Mouse (Mus musculus): Measurements from ENCODE around the gene Lztr1.
"Not testable (repeated sequence)": the region's sequence is repeated elsewhere in the genome, so short reads cannot be mapped to it uniquely, and the experiment has no call there.

The Lztr1 gene

DNA sequence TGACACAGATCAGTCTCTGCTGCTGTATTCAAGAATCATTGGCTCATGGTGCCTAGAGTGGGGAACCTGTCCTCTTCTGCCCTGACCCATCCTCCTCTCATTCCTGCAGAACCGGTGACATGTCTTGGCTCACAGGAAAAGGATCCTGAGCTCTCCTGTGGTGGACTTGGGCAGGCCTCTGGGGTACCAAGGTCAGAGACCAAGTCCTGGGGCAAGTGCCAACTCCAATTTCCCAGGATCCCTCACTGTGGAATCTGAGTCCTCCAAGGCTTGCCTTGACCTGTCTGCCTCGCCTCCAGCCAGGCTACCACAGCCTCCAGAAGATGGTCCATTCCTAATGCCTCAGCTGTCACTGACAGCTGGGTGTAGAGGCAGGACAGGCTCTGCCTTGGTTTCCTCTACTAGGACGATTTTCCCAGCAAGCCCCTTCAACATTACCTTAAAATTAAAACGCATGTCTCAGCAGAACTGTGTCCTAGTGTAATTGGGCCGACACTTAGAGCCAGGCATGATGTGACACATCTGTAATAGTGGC lies 1.4 kb upstream of the Lztr1 start:
- no peak for DNase-seq (ENCODE audit: inconsistent ontology term)

DNA sequence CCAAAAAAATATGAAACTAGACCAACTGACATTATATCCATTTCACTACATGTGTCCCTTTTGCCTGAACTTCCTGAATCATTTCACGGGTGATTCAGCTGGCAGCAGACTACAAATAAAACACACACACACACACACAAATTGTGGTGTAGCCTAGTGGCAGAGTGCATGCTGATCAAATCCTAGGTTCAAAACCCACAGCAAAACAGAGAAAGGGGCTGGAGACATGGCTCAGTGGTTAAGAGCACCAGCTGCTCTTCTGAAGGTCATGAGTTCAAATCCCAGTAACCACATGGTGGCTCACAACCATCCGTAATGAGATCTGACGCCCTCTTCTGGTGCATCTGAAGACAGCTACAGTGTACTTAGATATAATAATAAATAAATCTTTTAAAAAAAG lies 457 bp upstream of the Lztr1 start:
- not testable (repeated sequence) for DNase-seq (ENCODE audit: inconsistent ontology term)

DNA sequence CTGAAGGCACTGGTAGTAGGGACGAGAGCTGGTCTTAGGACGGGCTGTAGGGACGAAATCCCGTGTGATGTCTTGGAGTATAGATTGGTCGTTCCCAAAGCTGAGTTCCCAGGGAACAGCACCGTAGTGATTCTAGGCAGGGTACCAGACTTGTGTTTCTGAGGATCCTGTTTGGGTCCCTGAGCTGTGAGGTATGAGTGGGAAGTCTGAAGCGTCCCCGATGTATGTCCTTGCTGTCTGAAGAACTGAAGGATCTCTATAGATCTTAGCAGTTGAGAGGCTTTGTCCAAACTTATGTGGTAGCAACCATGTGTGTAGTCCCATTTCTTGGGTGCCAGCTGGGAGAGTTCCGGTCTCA lies 731 bp downstream of the Lztr1 start:
- no peak for DNase-seq (ENCODE audit: inconsistent ontology term)

DNA sequence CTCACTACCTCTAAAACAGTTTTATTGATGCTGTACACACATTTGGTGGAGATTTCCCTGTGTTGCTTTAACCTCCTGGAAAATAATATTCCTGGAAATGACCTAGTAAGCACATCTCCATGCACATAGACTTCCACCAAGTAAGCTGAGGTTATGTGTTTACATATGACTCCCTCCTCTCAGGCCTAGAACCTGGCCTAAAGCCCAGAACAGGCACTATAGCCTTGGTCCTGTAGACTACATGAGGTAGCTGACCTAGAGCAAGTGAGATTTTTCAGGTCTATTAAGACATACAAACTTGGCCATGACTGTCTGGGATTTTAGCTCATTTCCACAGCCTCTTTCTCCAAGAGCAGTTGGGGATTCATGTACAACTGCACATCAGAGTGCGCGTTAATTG lies 1.7 kb downstream of the Lztr1 start:
- DNase-seq (ENCODE audit: inconsistent ontology term): no peak

DNA sequence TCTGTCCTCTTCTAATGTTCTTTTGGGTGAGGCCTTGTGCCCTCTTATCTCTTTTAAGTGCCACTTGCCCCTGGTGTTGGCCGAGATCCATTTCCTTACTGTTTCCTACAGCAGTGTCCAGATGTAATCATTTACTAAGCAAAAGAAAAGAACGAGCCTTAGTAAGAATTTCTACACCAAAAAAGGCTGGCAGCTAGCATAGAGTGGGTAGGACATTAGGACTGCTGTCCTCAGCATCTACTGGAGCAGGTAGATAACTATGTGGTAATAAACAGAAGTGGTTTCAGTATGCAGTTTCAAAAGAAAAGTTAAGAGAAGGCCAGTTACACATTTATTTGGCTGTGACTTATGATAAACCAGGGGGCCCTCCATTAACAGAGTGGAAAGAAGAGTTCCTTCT lies 2.2 kb downstream of the Lztr1 start:
- DNase-seq (ENCODE audit: inconsistent ontology term): no peak

DNA sequence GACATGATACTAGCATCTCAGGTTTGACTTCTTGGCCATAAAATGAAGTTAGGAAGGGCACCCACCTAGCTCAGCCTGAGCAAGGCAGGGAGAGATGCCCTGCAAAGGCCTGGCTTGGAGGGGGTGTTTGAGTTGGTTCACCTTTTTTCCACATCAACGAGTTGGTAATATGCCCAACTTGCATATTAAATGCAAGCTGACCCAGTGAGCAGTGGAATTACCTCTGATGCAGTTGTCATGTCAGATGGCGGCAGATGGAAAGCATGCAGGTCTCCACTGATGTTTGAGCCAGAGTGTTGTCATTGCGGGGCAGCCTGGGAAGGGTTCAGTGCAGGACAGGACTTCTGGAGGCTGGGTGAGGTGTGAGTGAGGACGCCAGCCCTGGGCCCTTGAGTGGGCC lies 2.9 kb downstream of the Lztr1 start:
- DNase-seq (ENCODE audit: inconsistent ontology term): no peak

DNA sequence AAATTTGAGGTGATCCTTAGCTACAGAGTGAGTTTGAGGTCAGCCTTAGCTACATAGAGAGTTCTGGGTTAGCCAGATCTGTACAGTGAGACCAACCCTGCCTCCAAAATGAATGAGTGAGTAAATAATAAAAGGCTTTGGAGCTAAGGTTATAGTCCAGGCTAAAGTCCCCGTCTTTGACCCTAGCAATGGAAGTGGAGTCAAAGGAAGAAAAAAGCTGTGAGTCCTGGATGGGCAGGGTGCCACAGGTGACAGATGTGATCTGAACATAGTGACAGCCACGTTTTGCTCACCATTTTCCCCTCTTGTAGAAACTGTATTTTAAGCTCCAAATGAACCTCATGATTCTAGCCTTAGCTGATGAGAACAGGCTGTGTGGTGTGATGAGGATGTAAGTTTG lies 10.4 kb downstream of the Lztr1 start:
- DNase-seq (ENCODE audit: inconsistent ontology term): no peak

DNA sequence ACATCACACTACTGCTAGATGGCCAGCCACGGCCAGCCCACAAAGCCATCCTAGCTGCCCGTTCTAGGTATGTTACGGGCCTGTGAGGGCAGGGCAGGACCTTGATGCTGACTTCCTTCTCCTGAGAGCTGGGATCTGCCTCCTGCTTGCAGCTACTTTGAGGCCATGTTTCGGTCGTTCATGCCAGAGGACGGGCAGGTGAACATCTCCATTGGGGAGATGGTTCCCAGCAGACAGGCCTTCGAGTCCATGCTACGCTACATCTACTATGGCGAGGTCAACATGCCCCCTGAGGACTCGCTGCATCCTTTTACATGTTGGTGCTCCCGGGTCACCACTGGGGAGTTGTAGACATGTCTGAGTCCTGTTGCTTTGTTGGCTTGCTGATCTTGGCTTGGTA lies 15.7 kb downstream of the Lztr1 start:
- no peak for DNase-seq (ENCODE audit: inconsistent ontology term)

DNA sequence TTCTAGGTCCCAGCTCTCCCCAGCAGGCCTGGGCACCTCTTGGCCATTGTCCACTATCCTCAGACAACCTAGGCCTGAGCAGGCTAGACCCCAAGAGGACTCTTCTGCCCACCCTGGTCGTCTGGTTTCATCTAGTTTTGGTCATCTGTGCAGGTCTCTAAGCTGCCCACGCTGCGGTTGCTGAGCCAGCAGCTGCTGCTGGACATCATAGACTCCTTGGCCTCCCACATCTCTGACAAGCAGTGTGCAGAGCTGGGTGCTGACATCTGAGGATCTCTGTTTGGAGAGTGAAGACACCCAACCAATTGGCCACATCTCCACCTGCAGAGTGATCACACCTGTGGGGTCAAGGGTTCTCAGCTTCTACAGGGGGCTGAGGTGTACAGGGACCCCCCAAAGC lies 17.0 kb downstream of the Lztr1 start:
- no peak for DNase-seq (ENCODE audit: inconsistent ontology term)

DNA sequence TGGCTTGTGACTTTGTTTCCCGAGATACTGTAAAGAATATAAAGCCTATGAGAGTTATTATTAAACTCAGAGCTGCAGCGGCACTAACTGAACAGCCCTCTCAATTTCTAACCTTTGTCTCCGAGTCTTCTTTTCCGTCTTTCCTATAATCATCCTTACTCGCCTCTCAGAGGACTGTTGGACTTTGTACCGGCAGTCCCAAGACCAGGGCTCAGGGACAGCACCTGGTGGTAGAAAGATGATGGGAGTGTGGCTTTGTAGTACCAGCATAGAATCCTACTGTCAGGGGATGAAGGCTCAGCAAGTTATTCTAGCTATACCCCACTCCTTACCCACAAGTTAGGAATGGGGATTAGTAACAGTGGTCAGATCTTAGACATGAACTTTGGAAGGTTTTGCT lies 17.7 kb downstream of the Lztr1 start:
- DNase-seq (ENCODE audit: inconsistent ontology term): no peak

DNA sequence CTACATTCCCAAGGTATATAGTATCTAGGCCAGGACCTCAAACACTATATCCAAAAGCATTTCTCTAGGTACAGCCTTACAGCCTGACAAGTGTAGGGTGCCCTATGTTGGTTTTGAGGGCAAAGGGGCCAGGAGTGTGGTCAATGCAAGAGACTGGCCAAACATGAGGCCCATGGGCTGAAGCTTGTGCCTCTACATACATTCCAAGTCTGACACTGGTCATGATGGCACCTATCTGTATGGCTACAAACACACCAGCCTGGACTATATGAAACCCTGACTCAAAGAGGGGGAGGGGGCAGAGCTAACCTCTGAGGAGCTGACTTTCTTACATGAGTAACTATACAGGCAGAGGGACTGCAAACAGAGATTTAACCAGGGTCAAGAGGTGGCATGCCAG lies 19.1 kb downstream of the Lztr1 start:
- DNase-seq (ENCODE audit: inconsistent ontology term): no peak

DNA sequence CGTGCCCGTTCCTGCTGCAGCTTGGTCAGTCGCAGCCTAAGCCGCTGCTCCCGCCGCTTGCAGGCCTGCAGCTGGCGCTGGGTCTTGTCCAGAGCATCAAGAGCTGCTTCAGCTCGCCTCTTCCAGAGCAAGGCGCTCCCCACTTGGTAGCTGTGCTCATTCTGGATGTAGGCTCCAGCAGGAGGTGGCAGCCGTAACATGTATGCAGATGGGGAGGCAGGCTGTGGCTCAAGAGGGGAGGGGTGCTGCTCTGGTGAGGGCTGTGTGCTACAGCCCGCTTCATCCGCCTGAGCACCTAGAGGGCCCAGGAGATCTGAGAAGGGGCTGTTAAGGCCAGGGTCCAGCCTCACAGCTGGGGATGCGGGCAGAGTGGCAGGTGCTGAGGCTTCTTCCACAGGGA lies 19.8 kb downstream of the Lztr1 start:
- DNase-seq (ENCODE audit: inconsistent ontology term): no peak

DNA sequence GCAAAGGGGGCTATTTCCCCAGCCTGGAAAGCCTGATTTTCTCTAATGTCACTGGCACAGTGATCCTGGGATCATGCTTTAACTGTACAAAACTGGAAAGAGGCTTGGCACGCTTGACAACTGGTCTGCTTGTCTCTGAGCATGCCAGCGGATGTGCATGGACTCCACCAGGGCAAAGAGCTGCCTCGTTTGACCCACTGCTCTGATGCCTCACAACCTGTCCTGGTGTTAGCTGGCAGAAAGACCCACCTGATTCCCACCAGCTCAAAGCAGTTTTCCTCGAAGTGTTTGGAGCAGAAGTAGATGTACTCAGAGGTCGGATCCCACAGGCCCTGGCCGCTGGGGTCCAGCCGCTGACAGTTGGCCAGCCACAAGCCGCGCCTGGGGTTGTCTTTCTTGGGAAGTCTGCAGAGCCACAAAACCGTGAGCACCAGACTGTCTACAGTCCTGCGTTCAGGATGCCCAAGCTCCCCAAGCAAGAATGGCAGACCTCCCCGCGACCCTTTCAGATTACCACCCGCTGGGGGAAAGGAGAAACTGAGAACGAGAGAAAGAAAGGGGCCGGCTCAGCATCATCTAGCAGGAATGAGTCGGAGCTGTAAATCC lies 21.6 kb downstream of the Lztr1 start:
- no peak for DNase-seq (ENCODE audit: inconsistent ontology term)

DNA sequence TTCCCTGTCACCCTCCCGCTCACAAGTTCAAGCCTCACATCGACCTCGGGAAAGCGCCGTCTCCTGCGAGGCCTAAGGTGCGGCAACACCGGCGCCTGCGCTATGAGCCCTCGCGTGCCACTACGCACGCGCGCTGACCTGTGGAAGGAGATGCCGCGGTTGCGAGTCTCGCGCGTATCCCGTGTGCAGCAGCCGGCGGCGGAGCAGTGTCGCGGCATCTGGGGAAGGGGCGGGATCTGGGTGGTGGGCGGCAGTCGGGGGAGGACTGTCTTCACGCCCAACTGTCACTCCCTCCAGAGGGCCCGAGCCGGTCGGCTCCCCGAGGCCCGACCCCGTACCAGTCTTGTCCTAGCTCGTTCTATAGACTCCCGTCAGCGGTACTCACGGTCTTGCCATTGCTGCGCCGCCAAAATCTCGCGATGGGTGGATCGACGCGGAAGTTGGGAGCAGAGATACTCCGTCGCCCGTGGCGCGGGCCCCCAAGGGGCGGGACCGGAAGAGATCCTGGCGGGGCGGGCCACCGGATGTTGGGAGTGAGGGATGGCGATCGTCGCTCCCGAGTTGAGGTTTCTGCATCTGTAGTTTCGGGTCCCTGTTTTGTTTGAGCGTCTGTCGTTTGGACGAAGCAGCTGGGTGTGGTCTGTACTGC lies 22.3 kb downstream of the Lztr1 start, which contains the start of gene Thap7:
Gene Thap7, minus strand, starts transcription at position 497 of the 649 bp plus-strand sequence.
- DNase-seq (ENCODE audit: inconsistent ontology term): peak; percentile 98

DNA sequence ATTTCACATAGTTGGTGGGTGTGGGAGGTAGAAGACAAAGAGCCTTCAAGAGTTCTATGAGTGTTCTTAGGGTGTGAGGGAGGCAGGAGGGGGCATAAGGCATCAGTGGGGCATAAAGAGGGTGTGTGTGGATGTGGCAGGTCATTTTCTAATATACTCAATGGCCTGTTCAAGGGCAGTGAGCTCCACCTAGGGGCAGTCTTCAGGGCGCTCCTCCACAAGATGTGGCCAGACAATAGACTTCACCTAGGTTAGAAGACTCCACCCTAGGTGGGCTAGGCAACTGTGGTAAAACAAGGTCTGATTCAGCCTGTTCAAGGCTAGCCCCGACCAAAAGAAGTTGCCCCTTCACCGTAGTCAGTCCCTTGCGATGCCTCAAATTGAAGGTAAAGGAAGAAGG lies 23.8 kb downstream of the Lztr1 start:
- DNase-seq (ENCODE audit: inconsistent ontology term): no peak

DNA sequence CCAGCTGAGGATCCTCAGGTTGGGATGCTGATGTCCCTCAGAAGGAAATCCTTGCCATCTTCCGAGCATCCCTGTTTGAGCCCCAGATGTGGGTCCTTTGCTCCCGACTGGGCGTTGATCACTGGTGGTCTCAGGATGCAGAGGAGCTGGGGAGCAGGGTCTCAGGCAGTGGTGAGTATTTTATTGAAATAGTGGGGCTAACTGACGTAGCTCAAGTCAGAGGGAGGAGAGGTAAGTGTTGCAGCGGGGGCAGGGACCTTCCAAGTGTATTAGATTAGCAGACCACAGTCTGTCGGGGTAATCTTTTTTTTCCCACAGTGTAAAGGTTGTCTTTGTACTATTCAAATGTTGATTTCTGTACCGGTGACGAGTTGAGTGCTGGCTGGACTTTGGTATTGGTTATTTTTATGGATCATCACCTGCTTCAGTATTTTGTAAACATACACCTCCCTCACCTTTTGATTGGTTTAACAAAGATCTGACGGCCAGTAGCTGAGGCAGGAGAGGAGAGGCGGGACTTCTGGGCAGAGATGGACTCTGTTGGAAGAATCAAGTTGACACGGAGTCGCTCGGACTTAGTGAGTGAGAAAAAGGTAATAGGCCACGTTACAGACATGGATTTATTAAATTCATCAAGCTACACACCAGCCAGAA lies 24.3 kb downstream of the Lztr1 start:
- no peak for DNase-seq (ENCODE audit: inconsistent ontology term)

DNA sequence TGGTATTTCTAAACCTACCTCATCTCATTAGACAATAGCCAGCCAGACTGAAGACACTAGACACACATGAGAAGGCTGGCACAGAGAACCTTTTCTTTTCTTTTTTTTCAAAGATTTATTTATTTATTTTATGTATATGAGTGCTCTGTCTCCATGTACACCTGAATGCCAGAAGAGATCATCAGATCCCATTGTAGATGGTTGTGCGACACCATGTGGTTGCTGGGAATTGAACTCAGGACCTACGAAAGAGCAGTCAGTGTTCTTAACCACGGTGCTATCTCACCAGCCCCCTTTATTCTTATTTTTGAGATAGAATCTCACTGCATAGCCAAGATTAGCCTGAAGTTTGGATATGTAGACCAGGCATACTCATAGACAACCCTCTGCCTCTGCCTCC lies 28.1 kb downstream of the Lztr1 start:
- no peak for DNase-seq (ENCODE audit: inconsistent ontology term)

DNA sequence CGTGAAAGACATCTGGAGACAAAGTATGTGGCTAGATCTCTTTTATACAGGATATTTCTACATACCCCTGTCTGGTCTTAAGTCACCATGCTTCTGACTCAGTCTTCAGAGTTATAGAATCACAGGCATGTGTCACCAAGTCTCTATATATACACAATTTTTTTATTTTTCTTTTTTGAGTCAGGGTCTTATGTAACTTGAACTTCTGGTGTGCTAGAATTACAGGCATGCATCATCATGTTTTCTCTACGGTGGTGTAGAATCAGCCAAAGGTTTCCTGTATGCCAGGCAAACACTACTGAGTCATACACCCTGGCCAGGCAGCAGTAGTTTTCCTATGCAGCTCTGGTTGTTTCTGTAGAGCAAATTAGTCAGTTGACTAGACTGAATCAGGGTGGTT lies 34.1 kb downstream of the Lztr1 start:
- no peak for DNase-seq (ENCODE audit: inconsistent ontology term)

DNA sequence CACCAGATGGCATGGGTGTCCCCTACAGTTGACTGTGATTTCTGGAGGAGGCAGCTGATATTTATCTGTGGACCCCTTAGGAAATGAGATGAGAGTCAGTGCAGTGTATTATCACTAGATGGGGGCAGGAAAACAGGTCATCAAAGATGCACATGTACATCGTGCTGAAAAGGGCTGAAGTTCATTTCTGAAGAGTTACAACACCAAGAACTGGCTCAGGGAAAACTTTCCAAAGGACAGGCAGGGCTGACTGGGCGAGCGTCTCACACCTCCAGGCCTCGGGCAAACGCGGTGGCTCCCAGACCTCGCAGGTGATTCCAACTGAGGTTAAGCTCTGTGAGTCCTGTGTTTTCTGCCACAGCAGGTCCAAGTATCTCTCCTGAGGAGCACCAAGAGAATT lies 44.3 kb downstream of the Lztr1 start:
- no peak for DNase-seq (ENCODE audit: inconsistent ontology term)

DNA sequence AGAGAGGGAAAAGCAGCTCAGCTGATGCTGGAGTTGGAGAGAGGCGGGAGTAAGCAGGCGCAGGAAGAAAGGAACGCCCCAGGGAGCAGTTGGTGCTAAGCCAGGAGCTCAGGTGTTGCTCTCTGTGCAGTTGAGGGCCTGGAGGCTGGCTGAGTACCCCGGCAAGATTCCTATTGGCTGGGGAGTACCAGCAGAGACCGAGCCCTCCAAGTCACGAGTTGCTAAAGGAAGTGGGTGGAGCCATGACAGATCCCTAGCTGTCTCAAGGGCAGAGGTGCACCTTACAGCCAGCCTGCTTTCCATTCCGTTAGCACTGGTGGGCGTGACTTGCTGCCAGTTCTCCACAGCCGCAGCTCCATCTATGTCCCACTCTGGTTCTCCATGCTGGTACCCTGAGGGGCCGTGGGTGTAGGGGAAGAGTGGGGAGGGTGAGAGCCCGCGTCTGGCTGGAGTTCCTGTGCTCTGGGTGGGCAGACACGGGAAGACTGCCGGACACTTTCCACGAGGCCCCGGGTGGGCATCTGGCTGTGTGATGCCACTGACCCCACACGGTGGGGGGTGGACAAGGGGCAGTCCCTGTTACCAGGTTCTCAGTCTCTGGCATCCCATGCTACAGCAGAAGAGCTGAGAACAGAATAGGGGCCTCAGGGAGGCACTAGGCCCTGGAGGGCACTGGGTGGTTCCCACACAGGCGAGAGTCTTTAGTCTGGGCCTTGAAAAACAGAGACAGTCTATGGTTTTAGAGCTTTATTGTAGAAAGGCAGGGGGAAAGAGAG lies 45.6 kb downstream of the Lztr1 start:
- no peak for DNase-seq (ENCODE audit: inconsistent ontology term)

DNA sequence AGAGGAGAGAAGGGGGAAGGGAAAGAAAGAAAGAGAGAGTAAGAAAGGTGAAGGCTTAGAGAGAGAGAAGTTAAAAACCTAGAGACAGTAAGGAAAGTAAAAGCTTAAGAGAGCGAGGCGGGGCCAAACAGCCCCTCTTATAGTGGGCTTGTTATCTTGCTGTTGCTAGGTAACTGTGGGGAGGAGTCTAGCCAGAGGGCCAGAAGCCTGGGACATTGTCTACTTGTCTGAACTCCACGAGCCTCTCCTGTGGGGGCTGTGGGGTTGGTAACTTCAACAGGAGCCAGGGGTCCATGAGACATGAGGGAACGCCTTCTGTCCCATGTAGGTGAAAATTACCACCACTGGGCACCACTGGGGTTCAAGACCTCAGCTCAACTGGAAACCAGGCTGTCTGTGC lies 46.2 kb downstream of the Lztr1 start:
- DNase-seq (ENCODE audit: inconsistent ontology term): not testable (repeated sequence)

DNA sequence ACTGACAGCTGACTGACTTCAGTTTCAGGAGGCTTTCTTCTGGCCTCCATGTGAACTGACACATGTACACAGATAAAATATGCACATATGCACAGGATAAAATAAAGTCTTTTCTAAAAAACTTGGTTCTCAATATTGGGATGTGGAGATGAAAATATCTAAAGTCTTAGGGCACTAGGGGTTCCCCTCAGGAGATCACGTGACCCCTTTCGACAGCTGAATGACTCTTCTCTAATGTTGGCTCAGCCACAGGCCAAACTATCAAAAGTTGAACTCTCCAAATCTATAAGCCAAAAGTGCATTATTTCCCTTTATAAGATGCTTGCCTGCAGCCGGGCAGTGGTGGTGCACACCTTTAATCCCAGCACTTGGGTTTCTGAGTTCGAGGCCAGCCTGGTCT lies 47.7 kb downstream of the Lztr1 start:
- DNase-seq (ENCODE audit: inconsistent ontology term): no peak
